Mouse (Mus musculus) ovary, postnatal 14 days (tissue): ENCODE measurements at regions not wholly inside any gene's neighbourhood (a gene's known extent, or its start where the extent isn't known, plus 50 kb on each side); places are given as distances from the start of the nearest gene placed in this dataset.

ENCODE experiments used
- DNase-seq: peaks from one replicate; pipeline ENCODE4 v3.0.0; 2022; ENCODE audit warnings: low spot score

- no peak for DNase-seq
These were observed 188.9 kb downstream of the Gm5426 start for GRCm38 (mm10) chr10:96325297-96325696.

GRCm38 (mm10) chr10:96330639-96331487 lies 194.5 kb downstream of the Gm5426 start:
- DNase-seq, result no peak

- peak; percentile 37 for DNase-seq
These were observed 196.4 kb downstream of the Gm5426 start for GRCm38 (mm10) chr10:96332731-96333201.

GRCm38 (mm10) chr10:96333224-96333623 lies 196.8 kb downstream of the Gm5426 start:
- DNase-seq, result no peak

- DNase-seq, result no peak
These were observed 199.9 kb downstream of the Gm5426 start for GRCm38 (mm10) chr10:96336271-96336670.

GRCm38 (mm10) chr10:96337088-96337666 lies 200.8 kb downstream of the Gm5426 start:
- DNase-seq, result no peak

GRCm38 (mm10) chr10:96337797-96338608 lies 201.6 kb downstream of the Gm5426 start:
- no peak for DNase-seq

- DNase-seq, result no peak
These were observed 202.2 kb downstream of the Gm5426 start for GRCm38 (mm10) chr10:96338609-96338978.

GRCm38 (mm10) chr10:96342476-96342875 lies 206.1 kb downstream of the Gm5426 start:
- DNase-seq, result no peak

- DNase-seq, result no peak
These were observed 207.3 kb downstream of the Gm5426 start for GRCm38 (mm10) chr10:96343666-96344065.

- no peak for DNase-seq
These were observed 214.3 kb downstream of the Gm5426 start for GRCm38 (mm10) chr10:96350692-96351091.

- no peak for DNase-seq
These were observed 214.9 kb downstream of the Gm5426 start for GRCm38 (mm10) chr10:96351320-96351719.

GRCm38 (mm10) chr10:96356980-96357624 lies 220.7 kb downstream of the Gm5426 start:
- DNase-seq, result no peak

GRCm38 (mm10) chr10:96357632-96358031 lies 221.2 kb downstream of the Gm5426 start:
- no peak for DNase-seq

GRCm38 (mm10) chr10:96358984-96359383 lies 222.6 kb downstream of the Gm5426 start:
- no peak for DNase-seq

- no peak for DNase-seq
These were observed 225.8 kb downstream of the Gm5426 start for GRCm38 (mm10) chr10:96362211-96362610.

GRCm38 (mm10) chr10:96363867-96364266 lies 227.5 kb downstream of the Gm5426 start:
- DNase-seq, result no peak

GRCm38 (mm10) chr10:96365101-96365500 lies 228.7 kb downstream of the Gm5426 start:
- DNase-seq, result no peak

GRCm38 (mm10) chr10:96366871-96367270 lies 230.5 kb downstream of the Gm5426 start:
- no peak for DNase-seq

- DNase-seq, result no peak
These were observed 234.3 kb downstream of the Gm5426 start for GRCm38 (mm10) chr10:96370547-96371320.

- no peak for DNase-seq
These were observed 234.9 kb downstream of the Gm5426 start for GRCm38 (mm10) chr10:96371321-96371653.
